Mouse (Mus musculus): Measurements from ENCODE around the gene Nrtn. TPM values are rescaled to one million over a fixed set of nuclear protein-coding genes. Genes with fewer than 3 reads are reported as not detected.
A peak's percentile ranks its signal among the peaks of the same experiment; 100 is the strongest.

Nrtn gene
- polyA plus RNA-seq, 1 experiment from 2014 or later, result 2.5 TPM

DNA sequence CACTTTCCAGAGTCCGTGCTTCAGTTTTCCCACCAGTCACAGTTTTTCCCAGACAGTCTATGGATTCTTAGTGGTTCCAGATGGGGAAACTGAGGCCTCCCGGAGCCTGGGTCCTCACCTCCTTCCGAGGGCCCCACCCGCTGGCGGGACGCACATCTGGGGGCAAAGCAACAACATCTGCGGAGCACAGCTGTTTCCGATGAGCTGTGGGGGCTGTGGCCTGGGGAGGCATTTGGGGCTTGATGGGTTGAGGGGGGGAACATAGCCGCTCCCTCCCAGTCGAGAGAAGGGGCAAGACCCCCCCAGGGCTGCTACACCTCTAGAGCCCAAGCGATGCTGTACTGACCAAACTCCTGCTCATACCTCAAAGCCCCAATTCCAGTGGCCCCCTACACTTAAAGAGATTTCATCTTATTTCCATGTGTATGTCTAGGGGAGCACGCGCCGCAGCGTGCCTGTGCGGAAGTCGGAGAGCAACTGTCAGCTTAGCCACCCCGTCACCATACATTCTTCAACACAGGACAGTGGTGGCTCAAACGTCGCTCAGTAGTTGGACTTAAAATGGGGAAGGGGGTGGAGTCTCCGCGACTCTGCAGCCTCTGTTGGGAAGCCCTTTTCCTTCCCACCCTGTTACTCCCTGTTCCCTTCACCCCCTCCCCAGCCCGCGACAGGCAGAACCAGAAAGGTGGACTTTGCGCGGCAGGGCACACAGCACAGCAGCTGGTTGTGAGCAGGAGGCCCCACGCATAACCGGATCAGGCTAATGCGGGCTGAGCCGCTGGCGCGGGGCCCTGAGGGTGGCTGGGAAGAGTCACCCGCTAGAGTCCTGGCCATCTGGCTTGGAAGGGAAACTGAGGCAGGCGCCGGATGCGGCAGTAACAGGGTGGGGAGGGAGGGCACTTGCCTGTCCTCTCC is 2.8 kb downstream of the Nrtn start:
- Histone ChIP-seq H3K4me3 (ENCODE audit: low read length) (no peak overlapping the region), H3K27ac (ENCODE audit: low read depth, low read length) (no peak overlapping the region), H3K9me3 (ENCODE audit: control insufficient read depth, low read length) (peaks cover 5% of the 10 kb centered on the region; the same call in 1 of the 2 replicates), H3K4me1 (ENCODE audit: control insufficient read depth, insufficient read depth, low read depth, low read length) (peaks cover 10% of the 10 kb centered on the region), H3K36me3 (ENCODE audit: control insufficient read depth, insufficient read depth, low read length) (no peaks in the 10 kb centered on the region), H3K9ac (ENCODE audit: low read depth, low read length) (no peak overlapping the region), H3K27me3 (replicated peaks; ENCODE audit: control insufficient read depth, insufficient read depth, low read length) (peaks cover 62% of the 10 kb centered on the region), H3K4me2 (ENCODE audit: low read length) (no peak overlapping the region)
- 18% methylated on average over 36 of the region's 36 CpGs for WGBS
- no peak for ATAC-seq

DNA sequence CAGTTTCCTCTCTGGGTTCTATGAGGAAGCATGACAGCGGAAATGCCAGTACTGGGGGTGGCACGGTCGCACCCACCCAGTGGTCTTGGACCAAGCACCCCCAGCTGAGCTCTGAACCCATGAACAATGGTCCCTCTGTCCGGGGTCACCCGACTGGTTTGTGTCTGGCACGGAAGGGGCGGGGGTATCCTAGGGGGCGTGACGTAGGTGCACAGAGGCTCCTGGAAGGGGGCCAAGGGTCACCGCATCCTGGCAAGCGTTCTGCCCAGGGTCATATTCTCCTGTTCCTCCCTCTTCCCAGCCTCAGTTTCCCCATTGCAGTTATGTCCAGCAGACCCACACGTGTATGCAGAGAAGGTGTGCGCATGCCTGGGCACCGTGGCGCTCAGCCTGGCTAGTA is 3.9 kb downstream of the Nrtn start:
- H3K4me1 ChIP-seq (ENCODE audit: control insufficient read depth, insufficient read depth, low read depth, low read length), result peaks cover 10% of the 10 kb centered on the region
- no peak overlapping the region for H3K27ac ChIP-seq (ENCODE audit: low read depth, low read length)
- no peak for ATAC-seq
- H3K4me3 ChIP-seq (ENCODE audit: low read length), result no peak overlapping the region
- H3K27me3 ChIP-seq (replicated peaks; ENCODE audit: control insufficient read depth, insufficient read depth, low read length), result peaks cover 60% of the 10 kb centered on the region
- no peak overlapping the region for H3K9ac ChIP-seq (ENCODE audit: low read depth, low read length)
- peaks cover 5% of the 10 kb centered on the region; the same call in 1 of the 2 replicates for H3K9me3 ChIP-seq (ENCODE audit: control insufficient read depth, low read length)
- H3K4me2 ChIP-seq (ENCODE audit: low read length), result no peak overlapping the region
- H3K36me3 ChIP-seq (ENCODE audit: control insufficient read depth, insufficient read depth, low read length), result no peaks in the 10 kb centered on the region
- WGBS, result 22% methylated on average over 11 of the region's 15 CpGs

DNA sequence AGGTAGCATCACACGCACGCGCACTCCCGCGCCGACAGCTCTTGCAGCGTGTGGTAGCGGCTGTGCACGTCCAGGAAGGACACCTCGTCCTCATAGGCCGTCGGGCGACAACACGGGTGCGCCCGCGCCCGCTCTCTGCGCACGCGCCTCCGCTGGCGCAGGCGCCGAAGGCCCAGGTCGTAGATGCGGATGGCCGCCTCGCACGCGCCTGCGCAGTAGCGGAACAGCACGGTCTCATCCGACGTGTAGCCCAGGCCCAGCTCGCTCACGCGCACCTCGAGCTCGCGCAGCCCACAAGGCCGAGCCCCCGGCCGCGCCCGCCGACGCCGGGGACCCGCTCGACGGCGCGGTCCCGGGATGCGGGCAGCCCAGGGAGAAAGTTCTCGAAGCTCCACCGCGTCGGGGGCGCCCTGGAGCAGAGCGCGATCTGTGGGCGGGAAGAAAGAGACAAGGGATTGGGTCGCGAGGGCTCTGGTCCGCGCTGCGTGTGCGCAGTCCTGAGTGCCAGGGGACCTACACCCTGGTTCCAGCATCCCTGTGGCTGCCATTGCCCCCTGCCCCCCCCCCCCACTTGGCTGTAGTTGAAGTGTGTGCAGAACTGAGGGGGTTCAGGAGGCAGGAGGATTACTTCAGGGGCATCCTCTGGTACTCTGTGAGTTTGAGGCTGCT is 5.8 kb downstream of the Nrtn start:
- 21% methylated on average over 69 of the region's 71 CpGs for WGBS
- H3K9ac ChIP-seq (ENCODE audit: low read depth, low read length), result peak overlapping the region; percentile 56
- ATAC-seq, result peak; percentile 83
- no peaks in the 10 kb centered on the region for H3K36me3 ChIP-seq (ENCODE audit: control insufficient read depth, insufficient read depth, low read length)
- H3K9me3 ChIP-seq (ENCODE audit: control insufficient read depth, low read length), result peaks cover 5% of the 10 kb centered on the region; the same call in 1 of the 2 replicates
- H3K4me3 ChIP-seq (ENCODE audit: low read length), result peak overlapping the region; percentile 41
- peaks cover 40% of the 10 kb centered on the region for H3K27me3 ChIP-seq (replicated peaks; ENCODE audit: control insufficient read depth, insufficient read depth, low read length)
- no peaks in the 10 kb centered on the region for H3K4me1 ChIP-seq (ENCODE audit: control insufficient read depth, insufficient read depth, low read depth, low read length)
- peak overlapping the region; percentile 54 for H3K4me2 ChIP-seq (ENCODE audit: low read length)
- no peak overlapping the region for H3K27ac ChIP-seq (ENCODE audit: low read depth, low read length)

DNA sequence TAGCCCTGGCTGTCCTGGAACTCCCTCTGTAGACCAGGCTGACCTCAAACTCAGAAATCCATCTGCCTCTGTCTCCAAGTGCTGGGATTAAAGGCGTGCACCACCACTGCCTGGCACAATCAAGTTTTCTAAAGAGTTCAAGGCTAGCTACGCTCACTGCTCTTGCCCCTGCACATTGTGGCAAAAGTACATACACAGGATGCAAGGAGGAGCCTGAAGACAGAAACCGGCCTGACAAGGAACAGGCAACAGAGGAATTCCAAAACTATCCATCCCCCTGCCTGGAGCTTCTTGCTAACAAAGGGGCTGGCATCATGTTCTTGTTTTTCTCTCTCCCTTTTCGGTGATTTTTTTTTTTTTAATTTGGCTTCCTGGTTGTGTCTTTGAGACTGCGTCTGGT is 13.2 kb downstream of the Nrtn start:
- no peaks in the 10 kb centered on the region for H3K9me3 ChIP-seq (ENCODE audit: control insufficient read depth, low read length)
- H3K27me3 ChIP-seq (replicated peaks; ENCODE audit: control insufficient read depth, insufficient read depth, low read length), result peaks cover 2% of the 10 kb centered on the region
- no peaks in the 10 kb centered on the region for H3K36me3 ChIP-seq (ENCODE audit: control insufficient read depth, insufficient read depth, low read length)
- H3K4me2 ChIP-seq (ENCODE audit: low read length), result no peak overlapping the region
- H3K27ac ChIP-seq (ENCODE audit: low read depth, low read length), result no peak overlapping the region
- no peak overlapping the region for H3K9ac ChIP-seq (ENCODE audit: low read depth, low read length)
- WGBS, result 67% methylated on average over 5 of the region's 5 CpGs
- H3K4me3 ChIP-seq (ENCODE audit: low read length), result no peak overlapping the region
- H3K4me1 ChIP-seq (ENCODE audit: control insufficient read depth, insufficient read depth, low read depth, low read length), result no peaks in the 10 kb centered on the region
- no peak for ATAC-seq

DNA sequence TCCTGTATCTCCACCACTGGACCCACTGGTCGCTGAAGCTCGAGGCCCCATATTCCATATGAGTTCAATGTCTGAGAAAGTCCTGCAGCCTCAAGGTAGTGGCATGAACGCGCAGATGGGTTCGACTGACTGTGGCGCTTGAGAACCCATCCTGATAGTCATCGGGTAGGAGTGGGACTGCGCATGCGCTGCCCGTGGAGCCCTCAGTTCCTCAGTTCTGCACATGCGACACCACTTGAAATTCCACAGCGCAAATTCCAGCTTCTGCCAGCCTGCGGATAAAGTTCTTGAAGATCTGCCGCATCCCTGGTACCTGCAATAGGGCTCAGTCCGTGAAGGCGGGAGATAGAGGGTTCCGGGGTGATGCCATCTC is 16.6 kb downstream of the Nrtn start:
- Histone ChIP-seq H3K27ac (ENCODE audit: low read depth, low read length) (no peak overlapping the region), H3K27me3 (replicated peaks; ENCODE audit: control insufficient read depth, insufficient read depth, low read length) (no peaks in the 10 kb centered on the region), H3K4me2 (ENCODE audit: low read length) (no peak overlapping the region), H3K4me1 (ENCODE audit: control insufficient read depth, insufficient read depth, low read depth, low read length) (no peaks in the 10 kb centered on the region), H3K4me3 (ENCODE audit: low read length) (no peak overlapping the region), H3K9me3 (ENCODE audit: control insufficient read depth, low read length) (no peaks in the 10 kb centered on the region), H3K36me3 (ENCODE audit: control insufficient read depth, insufficient read depth, low read length) (no peaks in the 10 kb centered on the region), H3K9ac (ENCODE audit: low read depth, low read length) (no peak overlapping the region)
- ATAC-seq, result no peak
- WGBS, result 80% methylated on average over 17 of the region's 17 CpGs

DNA sequence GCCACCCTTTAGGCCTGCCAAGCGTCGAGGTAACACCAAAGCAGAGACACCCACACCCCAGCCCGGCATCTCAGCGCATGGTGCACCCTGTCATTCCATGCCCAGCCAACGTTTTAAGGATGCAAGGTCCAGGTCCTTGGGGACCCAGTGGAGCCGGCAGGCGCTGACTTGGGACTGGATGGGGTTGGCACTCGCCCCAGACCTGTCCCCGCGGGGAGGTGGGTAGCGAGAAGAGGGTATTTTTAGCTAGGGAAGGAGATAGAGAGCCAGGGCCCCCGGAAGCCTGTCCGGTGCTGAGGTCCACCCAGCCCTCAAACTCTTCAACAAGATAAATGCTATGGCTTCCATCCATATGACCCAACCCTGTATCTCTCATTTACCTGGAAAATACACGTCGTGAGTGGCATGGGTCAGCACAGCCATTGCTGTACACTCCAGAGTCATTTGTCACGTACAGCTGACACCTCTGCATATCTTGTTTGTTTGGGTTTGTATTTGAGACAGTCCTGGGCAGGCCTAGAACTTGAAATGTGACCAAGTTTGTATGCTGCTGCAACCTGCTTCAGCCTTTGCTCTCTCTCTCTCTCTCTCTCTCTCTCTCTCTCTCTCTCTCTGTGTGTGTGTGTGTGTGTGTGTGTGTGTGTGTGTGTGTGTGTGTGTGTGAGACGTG is 17.1 kb downstream of the Nrtn start:
- H3K36me3 ChIP-seq (ENCODE audit: control insufficient read depth, insufficient read depth, low read length), result no peaks in the 10 kb centered on the region
- no peaks in the 10 kb centered on the region for H3K4me1 ChIP-seq (ENCODE audit: control insufficient read depth, insufficient read depth, low read depth, low read length)
- no peak overlapping the region for H3K4me3 ChIP-seq (ENCODE audit: low read length)
- no peak overlapping the region for H3K27ac ChIP-seq (ENCODE audit: low read depth, low read length)
- H3K9me3 ChIP-seq (ENCODE audit: control insufficient read depth, low read length), result no peaks in the 10 kb centered on the region
- 78% methylated on average over 17 of the region's 17 CpGs for WGBS
- H3K27me3 ChIP-seq (replicated peaks; ENCODE audit: control insufficient read depth, insufficient read depth, low read length), result no peaks in the 10 kb centered on the region
- no peak overlapping the region for H3K4me2 ChIP-seq (ENCODE audit: low read length)
- ATAC-seq, result no peak
- no peak overlapping the region for H3K9ac ChIP-seq (ENCODE audit: low read depth, low read length)

DNA sequence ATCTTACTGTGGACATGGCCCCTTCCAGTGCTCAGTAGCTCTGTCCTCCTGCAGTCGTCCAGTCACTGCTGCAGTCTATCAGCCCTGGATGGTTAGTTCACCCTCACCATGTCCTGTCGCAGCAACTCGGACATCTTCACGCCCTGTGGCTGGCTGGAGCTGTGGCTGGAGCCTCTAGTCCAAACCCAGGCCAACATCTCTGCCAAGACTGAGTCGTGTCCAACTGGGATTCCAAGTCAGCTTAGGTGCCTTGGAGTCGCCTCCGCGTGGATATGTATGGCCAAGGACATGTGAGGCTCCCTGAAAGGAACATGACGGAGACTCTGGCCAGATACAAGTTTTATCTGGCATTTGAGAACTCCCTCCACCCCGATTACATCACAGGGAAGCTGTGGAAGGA is 19.1 kb downstream of the Nrtn start:
- H3K27me3 ChIP-seq (replicated peaks; ENCODE audit: control insufficient read depth, insufficient read depth, low read length), result no peaks in the 10 kb centered on the region
- no peak for ATAC-seq
- no peak overlapping the region for H3K9ac ChIP-seq (ENCODE audit: low read depth, low read length)
- no peaks in the 10 kb centered on the region for H3K36me3 ChIP-seq (ENCODE audit: control insufficient read depth, insufficient read depth, low read length)
- H3K9me3 ChIP-seq (ENCODE audit: control insufficient read depth, low read length), result no peaks in the 10 kb centered on the region
- no peak overlapping the region for H3K4me2 ChIP-seq (ENCODE audit: low read length)
- H3K4me3 ChIP-seq (ENCODE audit: low read length), result no peak overlapping the region
- no peak overlapping the region for H3K27ac ChIP-seq (ENCODE audit: low read depth, low read length)
- WGBS, result 86% methylated on average over 10 of the region's 10 CpGs
- H3K4me1 ChIP-seq (ENCODE audit: control insufficient read depth, insufficient read depth, low read depth, low read length), result no peaks in the 10 kb centered on the region

DNA sequence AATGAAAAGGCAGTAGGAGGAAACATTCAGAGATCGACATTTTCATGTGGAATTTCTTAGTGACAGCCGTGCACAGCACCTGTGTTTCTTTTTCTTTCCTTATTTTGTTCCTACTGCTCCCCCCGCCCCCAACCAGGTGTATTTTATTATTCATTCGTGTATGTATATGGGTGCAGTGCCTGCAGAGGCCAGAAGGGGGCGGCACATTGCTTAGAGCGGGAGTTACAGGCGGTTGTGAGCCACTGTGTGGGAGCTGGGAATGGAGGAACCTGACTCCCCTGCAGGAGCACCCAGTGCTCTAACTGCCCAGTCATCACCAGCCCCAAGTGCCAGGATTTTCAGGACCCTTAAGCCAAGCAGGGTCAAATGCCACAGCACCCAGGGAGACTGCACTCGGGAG is 20.8 kb downstream of the Nrtn start:
- Histone ChIP-seq H3K36me3 (ENCODE audit: control insufficient read depth, insufficient read depth, low read length) (no peaks in the 10 kb centered on the region), H3K4me2 (ENCODE audit: low read length) (no peak overlapping the region), H3K27ac (ENCODE audit: low read depth, low read length) (no peak overlapping the region), H3K27me3 (replicated peaks; ENCODE audit: control insufficient read depth, insufficient read depth, low read length) (no peaks in the 10 kb centered on the region), H3K9ac (ENCODE audit: low read depth, low read length) (no peak overlapping the region), H3K4me1 (ENCODE audit: control insufficient read depth, insufficient read depth, low read depth, low read length) (no peaks in the 10 kb centered on the region), H3K4me3 (ENCODE audit: low read length) (no peak overlapping the region), H3K9me3 (ENCODE audit: control insufficient read depth, low read length) (no peaks in the 10 kb centered on the region)
- 43% methylated on average over 8 of the region's 8 CpGs for WGBS
- ATAC-seq, result no peak

DNA sequence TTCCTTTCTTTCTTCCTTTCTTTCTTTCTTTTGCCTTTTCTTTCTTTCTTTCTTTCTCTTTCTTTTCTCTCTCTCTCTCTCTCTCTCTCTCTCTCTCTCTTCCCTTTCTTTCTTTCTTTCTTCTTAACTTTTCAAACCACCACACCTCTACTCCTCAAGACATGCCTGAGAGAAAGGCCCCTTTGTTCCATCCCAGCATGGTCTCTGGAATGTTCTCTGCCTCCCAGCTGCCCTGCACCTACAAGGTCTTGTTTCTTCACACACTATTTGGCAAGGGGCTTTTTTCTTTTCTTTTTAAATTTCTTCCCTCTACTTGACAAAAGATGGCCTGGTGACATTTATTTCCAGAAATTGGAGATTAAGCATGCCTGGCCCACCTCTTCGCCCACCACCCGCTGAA is 27.7 kb downstream of the Nrtn start:
- no peaks in the 10 kb centered on the region; the same call in none of the 2 replicates for H3K4me1 ChIP-seq (ENCODE audit: control insufficient read depth, insufficient read depth, low read depth, low read length)
- H3K9ac ChIP-seq (ENCODE audit: low read depth, low read length), result no peak overlapping the region
- H3K9me3 ChIP-seq (ENCODE audit: control insufficient read depth, low read length), result no peaks in the 10 kb centered on the region
- H3K4me3 ChIP-seq (ENCODE audit: low read length), result no peak overlapping the region
- 42% methylated on average over 2 of the region's 2 CpGs for WGBS
- no peak for ATAC-seq
- no peak overlapping the region for H3K4me2 ChIP-seq (ENCODE audit: low read length)
- no peak overlapping the region for H3K27ac ChIP-seq (ENCODE audit: low read depth, low read length)
- H3K36me3 ChIP-seq (ENCODE audit: control insufficient read depth, insufficient read depth, low read length), result no peaks in the 10 kb centered on the region
- H3K27me3 ChIP-seq (replicated peaks; ENCODE audit: control insufficient read depth, insufficient read depth, low read length), result no peaks in the 10 kb centered on the region
